Mouse (Mus musculus) thymus, postnatal 14 days (tissue): ENCODE results near the gene Diaph3.

Experiments
- DNase-seq: peaks from one replicate; pipeline ENCODE4 v3.0.0; 2021

Gene Diaph3

DNA sequence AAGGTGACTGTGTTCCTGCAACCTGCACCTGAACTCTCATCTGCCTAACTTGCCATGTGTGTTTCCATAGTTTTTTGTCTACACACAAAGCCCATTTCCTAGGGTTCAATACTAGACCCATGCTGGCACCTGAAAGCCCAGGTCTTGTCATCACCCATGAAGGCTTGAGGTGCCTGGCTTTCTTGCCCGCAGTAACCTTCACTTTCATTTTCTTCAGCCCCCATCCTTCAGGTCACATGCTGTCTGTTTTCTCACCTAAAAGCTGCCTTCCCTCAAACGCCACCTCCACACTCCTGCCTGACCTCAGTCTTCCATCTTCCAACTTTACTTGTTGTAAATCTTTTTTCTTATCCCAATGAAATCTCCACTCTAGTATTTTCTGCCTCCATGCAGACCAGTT is 61.3 kb downstream of the Diaph3 start:
- DNase-seq: no peak

DNA sequence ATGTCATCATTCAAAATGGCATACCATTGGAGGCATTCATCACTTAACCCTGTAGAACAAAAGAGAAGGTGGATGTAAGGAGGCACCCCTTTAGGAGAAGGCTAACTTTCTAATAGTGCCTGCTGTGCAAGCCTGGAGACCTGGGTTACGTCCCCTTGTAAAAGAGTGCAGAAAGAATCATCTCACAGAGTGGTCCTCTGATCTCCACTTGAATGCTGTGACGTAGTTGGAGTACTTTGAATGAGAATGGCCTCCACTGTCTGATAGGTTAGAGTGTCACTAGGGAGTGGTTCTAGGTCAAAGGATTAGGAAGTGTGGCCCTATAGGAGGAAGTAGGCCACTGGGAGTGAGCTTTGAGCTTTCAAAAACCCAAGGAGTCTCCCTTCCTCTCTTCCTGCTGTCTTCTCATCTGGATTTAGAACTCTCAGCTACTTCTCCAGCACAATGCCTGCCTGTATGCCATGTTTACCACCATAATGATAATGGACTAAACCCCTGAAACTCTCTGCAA is 66.0 kb downstream of the Diaph3 start:
- DNase-seq: no peak

DNA sequence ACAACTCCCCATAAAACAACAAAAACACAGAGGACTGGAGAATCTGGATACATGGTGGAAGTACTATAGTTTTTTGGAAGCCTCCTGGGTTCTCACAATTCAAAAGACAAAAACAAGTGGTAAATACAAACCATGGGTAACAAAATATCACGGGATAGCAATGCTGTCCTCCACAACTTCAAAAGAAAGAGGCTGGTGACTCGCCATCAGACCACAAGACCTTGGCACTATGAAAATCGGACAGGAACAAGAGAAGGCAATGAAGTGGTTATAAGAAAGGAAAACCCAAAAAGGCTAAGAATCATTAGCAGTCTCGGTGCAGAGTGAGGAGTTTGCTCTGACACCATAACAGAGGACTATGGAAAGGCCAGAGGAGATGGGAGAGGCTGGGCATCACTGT is 76.8 kb downstream of the Diaph3 start:
- DNase-seq: no peak

DNA sequence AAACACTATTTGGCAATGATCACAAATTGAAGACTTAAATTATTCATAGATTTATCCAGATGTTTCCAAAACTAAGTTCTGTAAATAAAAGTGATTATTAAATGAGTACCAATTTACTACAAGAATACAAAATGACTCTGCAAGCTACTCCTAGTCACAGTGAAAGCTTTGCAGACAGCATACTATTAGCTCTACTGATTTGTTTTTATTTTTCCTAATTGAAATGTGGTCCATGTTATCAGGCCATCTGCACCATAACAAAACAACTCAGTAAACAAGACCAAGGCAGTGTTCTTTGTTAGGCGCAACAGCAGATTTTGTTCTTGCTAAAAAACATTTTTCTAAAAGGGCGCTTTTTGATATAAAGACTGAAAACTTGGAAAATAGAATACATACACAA is 84.9 kb downstream of the Diaph3 start:
- no peak for DNase-seq

DNA sequence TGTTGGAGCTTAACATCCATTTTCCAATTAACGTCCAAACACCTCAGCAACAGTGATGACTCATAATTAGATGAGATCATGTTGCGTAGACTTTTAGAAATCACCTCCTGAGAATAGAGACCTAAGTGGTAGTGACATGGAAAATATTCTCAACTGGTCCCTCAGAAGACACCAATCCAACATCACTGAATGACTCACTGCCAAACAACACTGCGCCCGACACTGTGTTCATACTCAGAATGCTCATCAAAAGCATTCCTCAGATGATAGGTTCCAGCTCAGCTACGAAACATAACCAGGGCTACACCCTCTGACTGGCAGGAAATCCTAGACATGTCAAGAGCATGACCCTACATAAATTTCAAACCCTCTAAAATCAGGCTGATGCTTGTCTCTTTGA is 89.8 kb downstream of the Diaph3 start:
- no peak for DNase-seq

DNA sequence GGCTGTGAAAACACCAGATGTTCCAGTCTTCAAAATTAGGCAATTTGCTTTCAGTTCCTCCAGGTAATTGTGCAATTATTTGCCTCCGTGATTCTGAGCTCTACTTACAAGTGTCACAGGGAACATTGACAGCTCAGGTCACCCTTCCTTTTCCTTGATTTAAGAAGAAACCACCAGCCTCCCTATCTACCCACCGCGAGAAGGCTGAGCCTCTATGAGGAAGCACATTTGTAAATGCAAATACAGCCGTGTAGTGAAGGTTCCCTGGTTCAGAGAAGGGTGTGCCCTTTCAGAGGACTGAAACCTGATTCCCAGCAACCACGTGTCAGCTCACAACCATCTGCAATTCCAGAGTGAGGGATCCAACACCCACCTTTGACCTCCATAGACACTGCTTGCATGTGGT is 96.6 kb downstream of the Diaph3 start:
- DNase-seq: no peak

DNA sequence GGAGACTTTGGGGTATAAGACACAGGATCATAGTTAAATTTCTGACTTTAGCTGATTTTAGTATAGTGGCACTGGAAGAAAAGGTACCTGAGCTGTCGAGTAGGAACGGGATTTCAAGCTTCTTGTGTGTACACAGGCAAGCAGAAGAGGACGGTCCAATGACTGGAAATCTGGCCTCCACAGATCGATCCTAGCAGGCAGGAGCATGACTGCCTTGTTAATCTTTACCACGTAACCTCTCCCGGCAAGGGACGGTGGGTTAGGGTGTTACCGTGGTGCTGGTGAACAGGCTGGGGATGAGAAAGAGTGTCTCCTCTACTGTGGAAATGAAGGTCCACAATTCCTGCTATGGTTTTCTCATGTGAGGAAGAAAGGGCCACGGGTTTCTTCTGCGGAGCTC is 120.8 kb downstream of the Diaph3 start:
- no peak for DNase-seq

DNA sequence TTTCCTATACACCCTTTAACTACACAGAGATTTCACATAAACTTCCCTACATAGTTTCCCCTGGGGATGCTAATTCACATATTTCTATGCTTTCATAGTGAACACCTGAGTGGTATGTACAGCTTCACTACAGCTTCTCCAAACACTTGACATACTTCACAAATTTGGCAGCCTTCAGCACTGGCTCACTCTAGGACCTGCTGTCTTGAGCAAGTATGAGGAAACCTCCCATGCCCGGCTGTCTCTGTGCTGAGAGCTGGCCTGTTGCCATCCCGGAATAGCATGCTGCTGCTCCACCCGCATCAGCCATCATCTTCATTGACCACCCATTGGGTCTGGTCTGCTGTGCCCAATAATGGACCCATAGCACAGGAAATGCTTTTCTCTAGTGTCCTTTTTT is 121.3 kb downstream of the Diaph3 start:
- DNase-seq: no peak

DNA sequence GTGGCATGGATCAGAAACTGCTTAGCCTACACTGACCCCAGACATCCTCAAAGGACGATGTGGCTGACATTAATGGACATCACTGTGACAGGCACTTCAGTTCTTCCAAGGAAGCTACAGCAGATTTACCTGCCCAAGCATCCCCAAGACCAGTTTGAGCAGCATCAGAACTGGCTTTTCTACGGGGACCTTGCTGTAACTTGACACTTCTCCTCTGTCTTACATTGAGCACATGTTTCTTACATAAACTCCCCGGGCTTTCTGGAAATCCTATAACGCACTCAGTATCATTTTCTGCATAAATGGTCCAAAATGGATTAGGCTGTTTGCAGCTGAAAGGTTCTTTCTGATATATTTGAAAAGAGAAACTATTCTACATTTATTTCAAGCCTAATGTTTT is 143.7 kb downstream of the Diaph3 start:
- DNase-seq: no peak

DNA sequence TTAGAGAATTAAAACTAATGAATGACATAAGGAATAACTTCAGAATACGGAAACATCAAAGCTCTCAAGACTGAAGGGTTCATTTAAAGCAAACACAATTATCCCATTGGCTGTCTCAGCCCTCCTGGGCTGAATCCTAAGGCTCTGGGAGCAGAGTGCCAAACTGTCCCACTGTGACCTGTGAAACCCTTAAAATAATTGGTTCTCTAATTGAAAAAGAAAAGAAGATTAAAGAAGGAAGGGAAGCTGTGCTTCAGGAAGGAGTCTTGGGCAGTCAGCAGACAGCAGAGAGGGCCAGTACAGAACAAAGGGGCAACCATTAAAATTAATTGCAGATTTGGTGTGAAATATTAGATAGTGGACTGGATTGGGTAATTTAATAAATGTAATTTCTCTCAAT is 189.9 kb downstream of the Diaph3 start:
- no peak for DNase-seq

DNA sequence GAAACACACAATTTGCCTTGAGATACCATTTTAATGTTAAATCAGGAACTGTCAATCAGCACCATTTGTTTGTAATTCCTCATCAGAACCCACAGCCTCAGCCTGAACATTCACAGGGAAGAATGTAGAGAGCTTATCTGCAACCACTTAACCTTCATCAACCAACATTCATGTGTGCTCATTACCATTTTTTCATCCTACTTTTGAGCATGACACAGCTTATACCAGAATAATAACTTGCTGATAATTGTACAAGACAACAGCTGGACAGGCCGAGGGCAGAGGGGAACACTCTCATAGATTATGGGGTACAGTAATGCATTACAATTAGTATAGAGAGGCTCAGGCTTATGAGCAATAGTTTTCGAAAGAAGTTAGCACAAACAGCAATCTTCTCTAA is 203.1 kb downstream of the Diaph3 start:
- DNase-seq: no peak

DNA sequence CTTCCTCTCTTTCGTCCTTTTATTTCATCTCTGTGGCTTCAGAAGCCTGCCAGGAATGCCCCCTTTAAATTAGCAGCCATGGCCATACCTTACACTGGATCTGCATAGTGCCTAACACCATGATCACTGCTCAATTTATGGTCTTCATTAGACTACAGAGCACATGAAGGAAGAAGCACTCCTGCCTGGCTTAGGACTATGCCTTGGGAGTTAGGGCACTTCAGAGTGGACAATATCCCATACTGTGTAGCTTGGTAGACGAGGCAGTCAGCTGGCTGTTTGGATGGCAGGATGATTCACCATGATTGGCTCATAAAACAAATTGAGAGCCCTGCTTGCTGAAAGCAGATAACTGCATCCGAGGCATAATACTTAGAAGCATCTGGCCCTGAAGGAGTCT is 204.6 kb downstream of the Diaph3 start:
- DNase-seq: no peak

DNA sequence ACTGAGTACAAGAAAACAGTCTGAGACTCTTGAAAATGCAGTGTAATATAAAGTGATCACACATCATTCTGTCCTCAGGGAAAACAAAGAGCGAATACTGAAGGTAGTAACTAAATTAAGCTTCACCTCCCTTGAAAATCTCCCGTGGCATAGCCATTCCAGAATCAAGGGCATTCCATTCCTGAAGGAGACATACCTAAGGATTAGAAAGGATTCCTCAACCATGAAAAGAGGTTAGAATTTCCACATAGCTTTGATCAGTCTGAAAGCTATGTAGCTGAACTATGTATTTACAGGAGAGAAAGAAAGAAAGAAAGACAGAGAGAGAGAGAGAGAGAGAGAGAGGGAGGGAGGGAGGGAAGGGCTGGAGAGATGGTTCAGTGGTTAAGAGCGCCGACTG is 210.3 kb downstream of the Diaph3 start:
- no peak for DNase-seq

DNA sequence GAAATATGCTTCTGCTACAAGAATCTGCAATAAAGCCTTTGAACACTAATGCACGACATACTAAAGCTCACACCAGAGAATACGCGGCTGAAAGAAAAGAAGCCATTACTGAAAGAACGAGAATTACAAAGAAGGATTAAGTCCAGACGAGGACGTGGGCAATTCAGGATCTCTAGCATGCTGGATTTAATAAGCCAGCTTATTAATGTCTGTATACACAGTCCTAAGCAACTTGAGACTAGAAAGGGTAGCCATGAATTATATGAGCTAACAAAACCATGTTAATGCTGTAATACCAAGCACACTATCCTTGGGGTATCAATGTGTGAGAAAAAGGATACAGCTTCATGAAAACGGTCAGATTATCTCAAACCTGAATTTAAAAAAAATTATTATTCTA is 214.2 kb downstream of the Diaph3 start:
- no peak for DNase-seq

DNA sequence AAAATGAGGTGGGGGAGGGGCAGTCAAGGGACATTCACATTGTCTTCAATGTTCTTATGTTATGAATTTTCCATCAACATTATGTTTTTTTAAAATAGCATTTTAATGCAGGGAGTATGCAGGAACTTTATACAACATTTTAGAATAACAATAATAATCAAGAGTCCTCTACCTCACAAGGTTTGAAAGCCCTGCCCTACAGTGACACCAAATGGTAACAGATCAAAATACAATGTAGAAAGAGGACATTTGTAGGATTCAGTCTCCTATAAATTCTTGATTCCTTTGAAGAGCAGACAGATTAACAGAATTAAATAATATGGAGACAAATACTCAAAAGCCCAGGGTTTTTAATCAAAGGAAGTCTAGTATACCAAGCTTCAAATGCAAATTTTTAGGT is 242.1 kb downstream of the Diaph3 start:
- no peak for DNase-seq

DNA sequence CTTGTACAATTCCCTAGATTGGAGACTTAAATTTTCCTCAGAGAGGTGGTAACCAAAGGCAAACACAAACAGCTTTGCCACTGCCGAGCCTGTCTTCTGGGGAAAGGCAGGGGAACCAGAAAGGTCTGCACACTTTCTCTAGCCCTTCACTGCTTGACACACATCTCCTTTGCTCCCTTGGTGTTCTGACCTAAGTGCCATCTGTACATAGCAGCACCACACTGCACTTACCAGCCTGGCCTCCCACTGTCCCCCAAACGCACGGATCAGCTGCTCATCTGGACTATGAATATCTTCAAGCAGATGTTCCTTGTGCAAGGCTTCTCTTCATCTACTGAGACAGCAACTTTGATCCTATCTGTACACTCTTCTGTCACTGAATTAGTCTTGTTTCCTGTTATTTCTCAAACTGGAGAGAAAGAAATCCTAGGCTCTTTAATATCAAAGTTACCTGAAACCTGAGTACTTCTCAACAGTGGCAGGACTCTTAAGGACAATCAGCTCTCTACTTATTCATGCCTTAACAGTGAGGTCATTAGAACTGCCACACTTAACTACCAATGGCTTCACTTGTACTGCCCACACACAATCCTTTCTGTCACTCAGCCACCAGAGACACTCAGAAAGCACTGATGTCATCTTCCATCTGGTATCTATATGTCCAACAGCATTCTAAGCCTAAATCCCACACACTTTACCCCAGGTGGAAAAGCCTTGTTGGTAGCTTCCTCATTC is 251.8 kb downstream of the Diaph3 start:
- DNase-seq: no peak

DNA sequence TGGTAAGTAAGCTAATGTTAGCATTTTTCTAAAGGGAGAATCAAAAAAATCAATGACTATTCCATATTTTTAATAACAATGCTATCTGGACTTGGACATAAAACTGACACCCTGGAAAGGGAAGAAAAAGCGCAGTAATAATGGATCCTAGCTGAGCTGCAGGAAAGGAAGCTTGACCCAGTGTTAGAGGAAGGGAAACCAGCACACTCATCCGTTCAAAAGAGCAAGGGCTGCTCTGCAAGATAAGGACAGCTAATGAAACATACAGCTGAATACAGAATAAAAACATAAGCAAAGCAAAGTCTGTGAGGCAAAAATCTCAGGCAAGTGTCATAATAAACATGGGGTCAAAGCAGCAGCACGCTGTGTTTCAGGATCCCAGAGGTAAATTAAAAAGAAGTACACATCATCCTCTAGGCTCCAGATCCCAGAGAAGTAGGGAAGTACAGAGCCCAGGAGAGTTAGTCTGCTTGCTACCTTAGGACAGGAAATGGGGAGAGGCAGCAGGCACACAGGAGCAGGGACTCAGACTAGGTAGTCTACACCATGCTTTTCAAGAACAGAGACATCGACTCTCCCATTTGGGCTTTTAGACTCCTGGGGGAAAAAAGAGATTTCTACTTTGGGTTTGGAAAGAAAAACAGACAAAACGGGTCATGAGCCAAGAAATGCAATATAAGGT is 255.5 kb downstream of the Diaph3 start:
- no peak for DNase-seq

DNA sequence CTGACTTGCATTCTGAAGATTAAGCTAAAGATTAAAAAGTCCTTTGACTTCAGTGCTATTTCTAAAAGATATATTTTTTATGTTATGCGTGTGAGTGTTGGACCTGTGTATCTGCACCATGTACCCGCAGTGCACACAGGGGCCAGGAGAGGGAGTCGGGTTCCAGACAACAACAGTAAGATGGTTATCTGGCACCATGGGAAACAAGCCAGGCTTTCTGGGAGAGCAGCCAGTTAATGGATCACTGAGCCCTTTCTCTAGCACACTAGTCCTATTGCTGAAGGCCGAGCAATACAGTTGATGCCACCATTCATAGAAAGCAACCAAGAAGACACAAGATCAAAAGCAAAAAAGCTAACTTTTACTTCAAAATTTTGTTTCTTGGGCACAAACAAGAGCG is 271.5 kb downstream of the Diaph3 start:
- peak; percentile 17 for DNase-seq

DNA sequence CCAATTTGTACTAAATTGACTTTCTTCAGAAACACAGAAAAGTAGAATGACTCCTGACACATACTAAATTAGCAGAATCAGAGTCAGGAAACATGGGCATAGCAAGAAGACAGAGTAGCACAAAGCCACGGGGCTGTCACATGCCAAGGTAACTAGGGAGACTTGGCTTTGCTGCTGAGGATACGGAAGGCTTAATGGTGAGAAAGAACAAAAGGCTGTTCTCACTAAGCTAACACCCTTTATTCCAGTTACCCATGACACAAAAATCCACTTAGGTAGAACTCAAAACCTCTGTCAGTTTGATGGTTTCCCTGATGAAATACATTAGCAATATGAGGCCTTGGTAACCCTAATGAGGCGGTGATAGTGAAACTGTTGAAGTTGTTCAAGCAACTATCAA is 273.9 kb downstream of the Diaph3 start:
- DNase-seq: no peak

DNA sequence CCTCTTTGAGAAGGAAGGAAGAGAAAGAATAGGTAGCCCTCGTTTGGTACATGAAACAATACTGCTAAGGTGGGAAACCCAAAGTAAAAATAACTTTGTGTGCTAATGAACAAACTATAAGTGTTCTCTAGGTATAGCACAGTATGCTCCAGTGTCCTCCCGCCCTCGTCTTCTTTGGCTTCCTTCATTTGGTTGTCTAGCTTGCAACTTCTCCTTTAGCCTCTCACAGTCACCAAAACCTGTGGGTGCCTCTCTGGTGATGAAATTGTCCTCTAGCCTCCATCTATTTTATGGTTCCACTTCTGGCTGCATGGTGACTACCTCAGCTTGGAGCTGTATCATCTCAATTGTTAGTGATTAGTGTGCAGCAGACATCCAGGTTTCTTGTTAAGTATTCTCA is 277.0 kb downstream of the Diaph3 start:
- no peak for DNase-seq

DNA sequence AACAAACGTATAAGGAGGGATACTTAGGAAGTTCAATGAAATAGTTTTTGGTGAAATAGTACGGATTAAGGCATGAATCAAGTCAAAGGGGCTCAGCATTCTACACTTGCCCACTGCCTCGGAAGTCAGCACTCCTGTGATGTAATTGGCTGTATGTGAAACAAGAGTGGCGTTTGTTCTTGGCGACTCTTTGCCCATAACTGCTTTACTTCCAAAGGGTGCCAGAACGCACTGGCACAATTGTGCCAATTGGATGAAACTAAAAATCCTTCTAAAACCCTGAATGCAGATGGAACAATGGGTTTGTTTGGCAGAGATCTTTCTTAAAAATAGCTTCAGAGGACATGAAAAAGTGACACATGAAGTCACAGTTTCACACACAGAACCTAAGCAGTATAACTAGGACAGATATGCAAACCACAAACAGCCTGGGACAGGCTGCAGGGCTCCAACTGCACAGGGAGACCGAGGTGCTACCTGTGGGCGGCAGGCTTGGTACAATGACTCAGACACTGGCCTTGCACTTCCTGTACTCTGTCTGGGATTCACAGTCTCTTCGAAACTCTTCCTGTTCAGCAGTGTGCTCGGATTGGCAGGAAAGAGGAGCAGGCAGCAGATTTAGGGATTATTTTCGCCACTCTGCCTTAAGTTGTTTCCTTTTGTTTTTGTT is 279.6 kb downstream of the Diaph3 start:
- no peak for DNase-seq

DNA sequence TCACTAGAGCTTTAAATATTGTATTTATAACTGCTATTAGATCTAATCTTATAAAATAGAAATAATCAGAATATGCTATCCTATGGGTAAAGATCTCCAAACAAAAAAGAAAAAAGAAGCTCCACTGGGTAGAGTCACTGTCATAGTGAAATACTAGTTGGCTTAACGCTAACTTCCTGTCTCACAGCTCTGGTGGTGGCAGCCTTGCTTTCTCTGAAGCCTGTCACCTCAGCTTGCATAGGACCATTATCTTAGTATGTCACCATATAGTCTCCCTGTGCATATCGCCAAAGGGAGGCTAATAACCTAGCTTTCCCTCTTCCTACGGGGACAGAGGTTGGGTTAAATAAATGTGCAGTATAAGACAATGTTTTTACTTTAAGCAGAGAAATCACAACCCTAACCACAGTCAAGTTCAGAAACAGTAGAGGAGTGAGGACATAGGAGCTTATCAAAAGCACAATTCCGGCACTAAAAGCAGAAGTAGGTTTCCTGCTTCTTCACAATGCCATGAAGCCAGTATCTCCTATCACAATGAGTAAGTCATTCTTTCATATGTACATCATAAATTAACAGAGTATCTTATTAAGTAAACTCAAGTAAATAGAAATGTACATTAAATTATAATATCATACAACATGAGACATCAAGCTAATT is 293.8 kb downstream of the Diaph3 start:
- DNase-seq: no peak

DNA sequence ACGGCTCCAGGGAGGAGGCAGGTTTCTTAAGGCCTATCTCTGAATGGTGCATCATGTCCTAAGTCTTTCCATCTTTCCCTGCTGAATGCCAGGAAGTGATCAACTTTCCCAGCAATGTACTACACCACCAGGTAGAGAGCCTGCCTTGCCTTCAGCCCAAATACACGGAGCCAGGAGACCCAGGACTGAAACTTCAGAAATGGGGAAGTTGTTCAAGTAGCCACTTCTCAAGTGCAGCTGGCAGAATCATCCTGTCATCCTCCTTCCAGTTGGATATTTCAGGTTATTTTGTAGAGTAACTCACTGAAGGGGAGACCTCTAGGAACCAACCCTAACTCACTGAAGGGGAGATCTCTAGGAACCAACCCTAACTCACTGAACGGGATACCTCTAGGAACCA is 297.0 kb downstream of the Diaph3 start:
- no peak for DNase-seq

DNA sequence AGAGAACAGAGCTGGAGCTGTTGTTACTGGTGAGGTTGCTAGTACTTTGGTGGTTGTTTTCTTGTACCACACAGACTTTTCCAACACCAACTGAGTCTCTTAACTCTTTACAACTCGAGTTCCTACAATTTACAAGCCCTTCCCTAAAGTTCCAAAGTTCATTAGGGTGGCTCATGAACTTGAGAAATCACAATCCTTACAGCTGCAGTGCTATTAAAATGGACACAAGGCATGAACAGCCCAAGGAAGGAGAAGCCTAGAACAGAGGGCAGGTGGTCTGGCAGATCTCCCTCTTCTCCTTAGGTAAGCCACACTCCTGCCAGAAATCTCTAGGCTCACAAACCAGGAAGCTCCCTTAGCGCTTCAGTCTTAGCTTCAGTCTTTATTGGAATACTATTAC is 303.4 kb downstream of the Diaph3 start:
- DNase-seq: no peak
